Mouse (Mus musculus) B cell, adult (primary cell): Measurements from ENCODE around the gene Chpf. TPM values are rescaled to one million over a fixed set of nuclear protein-coding genes. Genes with fewer than 3 reads are reported as not detected.

Source experiments
- total RNA-seq: library from RNA; stranded (reverse); gene quantifications from 4 replicates; pipeline ENCODE4 v1.2.4, GENCODE M21; 2023; ENCODE audit not compliant: inconsistent age

The Chpf gene
- total RNA-seq: 22.9 to 28.0 TPM (median 23.2 TPM) in 4 replicates

DNA sequence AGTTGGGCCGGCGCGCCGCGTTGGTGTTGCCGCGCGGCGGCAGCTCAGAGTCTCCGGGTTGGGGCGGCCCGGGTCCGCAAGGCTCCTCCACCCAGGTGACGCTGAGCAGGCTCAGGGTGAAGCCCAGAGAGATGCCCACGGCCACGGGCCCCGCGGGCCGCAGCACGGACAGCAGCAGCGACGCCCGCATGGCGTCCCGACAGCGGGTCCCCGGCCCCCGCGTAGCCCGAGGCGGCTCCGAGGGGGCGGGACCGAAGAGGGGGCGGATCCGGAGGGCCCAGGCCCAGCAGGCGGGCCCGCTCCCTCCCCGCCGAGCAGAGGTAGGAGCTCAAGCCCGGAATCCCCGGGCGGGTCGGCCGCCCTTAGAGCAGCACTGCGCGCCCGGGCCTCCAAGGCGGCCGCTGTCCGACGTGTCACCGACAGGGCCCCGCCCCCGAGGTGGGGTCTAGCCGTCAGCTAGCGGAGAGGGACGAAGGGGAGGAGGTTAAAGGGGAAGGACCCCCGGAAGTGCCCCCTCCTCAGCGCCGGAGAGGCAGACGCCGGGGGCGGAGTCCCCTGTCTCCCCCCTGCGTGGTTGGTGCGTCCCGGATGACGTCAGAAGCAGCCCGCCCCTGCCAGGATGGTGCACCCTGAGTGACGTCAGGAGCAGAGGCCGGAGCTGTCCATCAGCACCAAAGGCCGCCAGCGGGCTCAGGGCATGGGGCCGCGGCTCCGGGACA, at the start of gene Chpf, which contains the start of gene Tmem198:
Gene Chpf, minus strand, starts transcription at position 392 of the 719 bp plus-strand sequence.
Gene Tmem198, plus strand, starts transcription at position 617 of the 719 bp plus-strand sequence.

DNA sequence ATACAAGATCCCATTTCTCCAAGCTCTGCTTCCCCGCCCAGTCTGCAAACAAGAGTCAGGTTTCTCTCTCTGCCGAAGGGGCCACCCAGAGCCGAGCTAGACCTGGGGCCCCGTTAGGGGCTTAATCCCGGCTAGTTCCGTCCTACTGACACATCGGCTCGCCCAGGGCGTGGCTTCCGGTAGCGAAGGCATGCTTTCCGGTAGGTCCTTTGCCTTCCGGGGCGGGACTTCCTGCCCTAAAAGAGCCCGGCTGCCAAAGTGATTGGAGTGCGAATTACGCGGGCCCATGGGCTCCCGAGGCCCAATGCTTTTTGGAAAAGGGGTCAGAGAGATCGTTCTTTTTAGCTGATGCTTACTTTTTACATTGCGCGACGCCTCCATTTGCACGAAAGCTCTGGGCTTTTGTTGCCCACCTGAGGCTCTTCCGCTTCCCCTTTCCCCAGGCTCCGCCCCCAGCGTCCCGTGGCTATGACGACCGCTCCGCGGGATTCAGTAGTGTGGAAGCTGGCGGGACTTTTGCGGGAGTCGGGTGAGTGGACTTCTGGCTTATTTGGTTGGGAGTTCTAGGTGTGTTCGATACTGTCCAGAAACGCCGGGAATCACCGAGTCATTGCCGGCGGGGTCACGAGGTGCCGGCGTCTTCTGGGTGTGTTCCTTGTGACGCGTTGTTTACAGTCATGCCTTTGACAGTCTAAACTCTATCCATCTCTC, 42.4 kb upstream of the Chpf start, which contains the start of gene Stk11ip:
Gene Stk11ip, plus strand, starts transcription at position 209 of the 711 bp plus-strand sequence.

DNA sequence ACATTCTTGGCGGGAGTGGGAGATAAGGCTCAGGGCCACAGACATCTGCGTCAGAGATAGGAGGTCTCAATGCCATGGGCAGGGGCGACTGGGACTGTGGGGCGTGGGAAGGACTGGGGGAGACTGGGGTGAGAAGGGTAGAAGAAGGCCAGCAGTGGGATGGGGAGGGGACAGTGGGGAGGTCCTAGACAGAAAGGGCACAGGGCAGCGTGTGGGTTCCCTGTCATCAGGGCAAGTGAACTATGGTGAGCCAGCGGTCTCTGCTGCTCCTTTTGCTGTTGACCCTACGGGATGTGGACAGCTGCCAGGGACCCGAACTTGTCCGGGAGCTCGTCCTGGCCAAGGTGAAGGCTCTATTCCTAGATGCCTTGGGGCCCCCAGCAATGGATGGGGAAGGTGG, 27.9 kb upstream of the Chpf start, which contains the start of gene Inha:
Gene Inha, plus strand, starts transcription at position 72 of the 400 bp plus-strand sequence.

DNA sequence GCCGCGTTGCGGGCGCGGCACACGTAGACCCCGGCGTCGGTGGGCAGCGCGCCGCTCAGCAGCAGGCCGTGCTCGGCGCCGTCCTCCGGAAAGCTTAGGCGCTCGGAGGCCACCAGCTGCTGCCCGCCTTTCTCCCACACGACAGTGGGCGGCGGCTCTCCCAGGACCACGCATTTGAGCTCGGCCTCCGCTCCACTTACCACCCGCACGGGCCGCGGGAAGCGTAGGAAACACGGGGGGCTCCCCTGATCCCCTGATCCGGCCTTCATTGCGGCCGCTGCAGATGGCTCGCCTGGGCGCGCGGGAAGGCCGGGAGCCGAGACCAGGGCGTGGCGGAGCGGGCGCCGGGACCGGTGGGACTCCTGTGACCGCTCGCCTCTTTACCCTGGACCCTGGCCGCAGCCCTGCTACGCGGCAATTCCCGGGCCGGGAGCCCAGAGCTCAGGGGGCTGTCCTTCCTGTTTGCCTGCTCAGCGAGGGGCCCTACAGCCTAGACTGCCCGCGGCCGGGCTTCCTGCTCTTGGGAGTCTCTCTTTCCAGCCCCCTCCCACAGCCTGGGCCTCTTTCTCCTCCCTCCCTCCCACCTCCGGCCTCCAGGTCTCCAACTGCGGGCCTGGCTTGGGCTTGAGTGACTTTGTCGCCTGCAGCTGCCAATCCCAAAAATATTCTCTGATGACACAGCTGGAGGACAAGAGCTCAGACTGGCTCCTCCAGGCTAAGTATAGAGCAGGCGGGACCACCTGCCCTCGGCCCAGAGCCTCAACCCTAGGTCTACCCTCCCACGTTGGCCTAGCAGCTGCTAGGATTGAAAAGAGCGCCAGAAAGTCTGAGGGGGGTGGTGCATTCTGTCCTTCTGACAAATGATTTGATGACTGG, 27.1 kb upstream of the Chpf start, which contains the start of gene Obsl1:
Gene Obsl1, minus strand, starts transcription at position 497 of the 876 bp plus-strand sequence.

DNA sequence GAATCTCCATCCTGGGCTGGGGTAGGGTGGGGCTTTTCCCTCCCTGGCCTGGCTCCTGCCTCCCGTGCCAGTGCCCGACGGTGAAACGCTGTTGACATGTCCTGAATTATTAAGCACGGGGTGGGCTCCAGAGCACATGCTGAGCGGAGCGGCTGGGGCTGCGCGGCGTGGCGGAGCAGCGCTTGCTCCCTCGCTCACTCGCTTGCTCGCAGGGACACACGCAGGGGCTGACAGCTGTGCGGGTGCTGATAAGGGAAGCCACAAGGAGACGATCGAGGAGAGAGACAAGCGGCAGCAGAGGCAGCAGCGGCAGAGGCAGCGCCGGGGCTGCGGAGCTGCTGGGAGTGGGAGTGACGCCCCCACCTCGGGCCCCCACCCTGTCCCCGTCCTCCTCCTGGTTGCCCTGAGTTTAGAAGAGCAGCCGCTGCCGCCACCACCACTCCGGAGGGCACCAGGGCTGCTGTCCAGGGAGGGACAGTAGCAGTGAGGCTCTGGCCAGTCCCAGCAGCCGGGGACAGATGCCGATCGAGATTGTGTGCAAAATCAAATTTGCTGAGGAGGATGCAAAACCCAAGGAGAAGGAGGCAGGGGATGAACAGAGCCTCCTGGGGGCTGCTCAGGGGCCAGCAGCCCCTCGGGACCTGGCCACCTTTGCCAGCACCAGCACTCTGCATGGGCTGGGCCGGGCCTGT, 28.6 kb downstream of the Chpf start, which contains the start of gene Asic4:
Gene Asic4, plus strand, starts transcription at position 123 of the 692 bp plus-strand sequence.

DNA sequence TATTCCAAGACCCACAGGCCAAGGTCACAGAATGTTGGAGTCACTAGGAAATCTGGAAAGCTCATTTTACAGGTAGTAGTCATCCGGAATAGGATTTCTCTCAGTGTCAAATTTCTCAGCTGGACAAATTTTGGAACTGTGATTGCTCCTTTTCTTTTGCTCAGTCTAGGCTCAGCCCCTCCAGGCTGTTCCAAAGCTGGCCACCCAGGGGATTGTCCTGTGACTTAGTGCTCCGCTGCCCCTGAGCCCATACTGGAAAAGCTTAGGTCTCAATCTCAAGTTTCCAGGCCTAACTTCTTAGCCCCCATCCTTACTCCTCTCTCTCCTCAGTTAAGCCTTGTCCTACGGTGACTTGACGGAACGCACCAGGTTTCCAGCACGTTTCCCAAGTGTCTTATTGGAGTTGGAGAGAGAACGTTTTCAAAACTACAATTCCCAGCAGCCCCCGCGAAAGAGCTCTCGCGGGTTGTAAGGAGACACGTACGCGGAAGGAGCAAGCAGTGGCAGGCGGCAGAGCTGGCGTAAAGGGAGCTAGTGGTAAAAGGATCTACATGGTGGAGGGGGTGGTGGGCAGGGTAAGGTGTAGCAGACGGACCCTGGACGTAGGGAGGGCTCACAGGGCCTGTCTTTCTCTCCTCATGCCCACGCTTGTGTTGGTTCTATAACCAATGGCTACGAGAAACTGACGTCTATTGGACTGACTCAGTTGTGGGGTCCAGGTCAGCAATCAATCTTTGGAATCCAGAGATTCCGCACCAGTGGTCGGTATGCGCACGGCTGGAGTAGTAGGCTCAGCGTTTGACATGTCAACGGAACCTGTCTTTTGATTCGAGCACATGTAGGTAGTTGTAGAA, 43.4 kb downstream of the Chpf start, which contains the start of gene Gmppa:
Gene Gmppa, plus strand, starts transcription at position 456 of the 854 bp plus-strand sequence.

Other genes with a start within 250 kb of the Chpf start
- gene A630095N17Rik, start 247.2 kb downstream of the Chpf start, total RNA-seq: 1.3 TPM in 1 of 4 replicates, not detected in the others
- gene Dnajb2, start 242.9 kb downstream of the Chpf start, total RNA-seq: 80.0 to 93.8 TPM (median 88.3 TPM) in 4 replicates
- 0.19 TPM in 1 of 4 replicates, not detected in the others for gene Ptprn, start 214.8 kb downstream of the Chpf start, total RNA-seq
- gene Resp18, start 200.9 kb downstream of the Chpf start, total RNA-seq: not detected in 4 replicates
- gene Dnpep, start 161.3 kb downstream of the Chpf start, total RNA-seq: 44.7 to 64.5 TPM (median 48.8 TPM) in 4 replicates
- 0.21 to 0.70 TPM in 2 of 4 replicates, not detected in the others for gene Des, start 119.0 kb downstream of the Chpf start, total RNA-seq
- gene Speg, start 104.0 kb downstream of the Chpf start, total RNA-seq: not detected in 4 replicates
- 55.8 to 68.5 TPM (median 60.3 TPM) in 4 replicates for gene Gmppa, start 43.4 kb downstream of the Chpf start, total RNA-seq
- gene Asic4, start 28.9 kb downstream of the Chpf start, total RNA-seq: not detected in 4 replicates
- 4.3 to 5.5 TPM (median 4.7 TPM) in 4 replicates for gene Tmem198, start 225 bp upstream of the Chpf start, total RNA-seq
- 0.16 to 0.48 TPM (median 0.45 TPM) in 3 of 4 replicates, not detected in the other for gene Obsl1, start 27.1 kb upstream of the Chpf start, total RNA-seq
- not detected in 4 replicates for gene Inha, start 27.8 kb upstream of the Chpf start, total RNA-seq
- 225 to 244 TPM (median 229 TPM) in 4 replicates for gene Stk11ip, start 42.2 kb upstream of the Chpf start, total RNA-seq
- gene Slc4a3, start 67.0 kb upstream of the Chpf start, total RNA-seq: 0.67 to 1.7 TPM (median 1.6 TPM) in 4 replicates